Mouse (Mus musculus): ENCODE data around the gene Fmnl2.

- no peak for TF ChIP-seq CTCF (IDR thresholded peaks at IDR 0.05; ENCODE audit: low read depth)
- TF ChIP-seq EP300 (optimal IDR thresholded peaks at IDR 0.05): no peak
Observed at GRCm38 (mm10) chr2:52831585-52831984, 26.1 kb upstream of the Fmnl2 start.
